ENCODE assay signal across 5 mouse cellular contexts in the genomic region with DNA sequence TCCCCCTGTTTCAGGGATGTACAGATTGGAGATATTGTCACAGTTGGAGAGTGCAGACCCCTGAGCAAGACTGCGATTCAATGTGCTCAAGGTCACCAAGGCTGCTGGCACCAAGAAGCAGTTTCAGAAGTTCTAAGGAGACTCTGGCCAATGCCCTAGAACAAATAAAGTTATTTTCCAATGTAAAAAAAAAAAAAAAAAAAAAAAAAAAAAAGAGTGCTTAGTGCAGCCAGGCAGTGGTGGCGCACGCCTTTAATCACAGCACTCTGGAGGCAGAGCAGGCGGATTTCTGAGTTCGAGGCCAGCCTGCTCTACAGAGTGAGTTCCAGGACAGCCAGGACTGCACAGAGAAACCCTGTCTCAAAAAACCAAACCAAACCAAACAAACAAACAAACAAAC. TPM values are rescaled to one million over a fixed set of nuclear protein-coding genes. Genes with fewer than 3 reads are reported as not detected.
"Had no signal": no experiment of that assay in that cellular context is flagged by ENCODE, and none has a peak within 500 bp of the region (broad histone marks: within the 10 kb centered on the region; RNA-seq: fewer than 3 reads in every experiment).

No protein-coding gene starts in this region.

RNA-seq across cellular contexts. Expression of a gene that starts 47.9 kb away (rescaled TPM):
- total RNA-seq: heart, postnatal 10 days; heart, postnatal 25 days; heart, postnatal 36 days; hematopoietic stem cell, adult 5-6 weeks had no signal
- polyA plus RNA-seq: inflammation-experienced regulatory T-cells, adult 6 months had no signal
